Mouse (Mus musculus) right cerebral cortex, adult 18-20 months (tissue): ENCODE results near the gene Galt.
"Not testable (repeated sequence)": the region's sequence is repeated elsewhere in the genome, so short reads cannot be mapped to it uniquely, and the experiment has no call there.

Source experiments
- DNase-seq: peaks from one replicate; pipeline ENCODE4 v3.0.0; 2022; ENCODE audit warnings: mixed read lengths

The Galt gene

GRCm38 (mm10) chr4:41781271-41781670, 26.2 kb downstream of the Galt start:
- DNase-seq = not testable (repeated sequence)

- DNase-seq = not testable (repeated sequence)
Measured at GRCm38 (mm10) chr4:41781748-41782485, 26.9 kb downstream of the Galt start.

GRCm38 (mm10) chr4:41782711-41783110, 27.7 kb downstream of the Galt start:
- not testable (repeated sequence) for DNase-seq

- DNase-seq = not testable (repeated sequence)
Measured at GRCm38 (mm10) chr4:41783197-41783596, 28.2 kb downstream of the Galt start.
